Mouse (Mus musculus): ENCODE data around the gene Ptprn2.

DNA sequence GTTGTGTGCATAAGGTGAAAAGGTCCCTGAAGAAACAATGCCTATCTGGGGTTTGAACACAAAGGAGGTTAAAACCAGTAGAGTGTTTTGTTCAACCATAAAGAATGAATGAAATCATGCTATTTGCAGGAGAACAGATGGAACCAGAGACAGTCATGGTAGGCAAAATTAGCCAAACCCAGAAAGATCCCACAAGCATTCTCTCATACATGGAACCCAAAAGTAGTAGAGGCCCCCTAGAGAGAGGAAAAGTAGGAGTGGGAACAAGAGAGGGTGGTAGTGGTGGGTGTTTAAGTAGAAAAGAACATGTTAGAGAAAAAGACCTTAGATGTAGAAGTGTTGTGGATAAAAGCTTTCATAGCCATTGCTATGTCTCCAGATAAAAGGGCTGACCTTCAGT, 719.4 kb downstream of the Ptprn2 start:
- no peak for TF ChIP-seq POLR2A (IDR thresholded peaks at IDR 0.05; ENCODE audit: insufficient read length, low read depth)
- no peak for TF ChIP-seq POLR2AphosphoS2 (IDR thresholded peaks at IDR 0.05; ENCODE audit: insufficient read length, low read depth)
- no peak for TF ChIP-seq TCF12 (IDR thresholded peaks at IDR 0.05; ENCODE audit: insufficient read depth, poor library complexity, severe bottlenecking)
- TF ChIP-seq MYOD1 (IDR thresholded peaks at IDR 0.05; ENCODE audit: control insufficient read depth in 1 of 3, insufficient read length in 2 of 3, low read depth in 2 of 3), result no peak
- no peak for TF ChIP-seq REST (IDR thresholded peaks at IDR 0.05; ENCODE audit: insufficient read depth, insufficient read length)
